Mouse (Mus musculus): ENCODE data around the gene Slc38a3. TPM values are rescaled to one million over a fixed set of nuclear protein-coding genes. Genes with fewer than 3 reads are reported as not detected.

The Slc38a3 gene
- polyA plus RNA-seq, 1 experiment from 2014 or later = 12.9 TPM

DNA sequence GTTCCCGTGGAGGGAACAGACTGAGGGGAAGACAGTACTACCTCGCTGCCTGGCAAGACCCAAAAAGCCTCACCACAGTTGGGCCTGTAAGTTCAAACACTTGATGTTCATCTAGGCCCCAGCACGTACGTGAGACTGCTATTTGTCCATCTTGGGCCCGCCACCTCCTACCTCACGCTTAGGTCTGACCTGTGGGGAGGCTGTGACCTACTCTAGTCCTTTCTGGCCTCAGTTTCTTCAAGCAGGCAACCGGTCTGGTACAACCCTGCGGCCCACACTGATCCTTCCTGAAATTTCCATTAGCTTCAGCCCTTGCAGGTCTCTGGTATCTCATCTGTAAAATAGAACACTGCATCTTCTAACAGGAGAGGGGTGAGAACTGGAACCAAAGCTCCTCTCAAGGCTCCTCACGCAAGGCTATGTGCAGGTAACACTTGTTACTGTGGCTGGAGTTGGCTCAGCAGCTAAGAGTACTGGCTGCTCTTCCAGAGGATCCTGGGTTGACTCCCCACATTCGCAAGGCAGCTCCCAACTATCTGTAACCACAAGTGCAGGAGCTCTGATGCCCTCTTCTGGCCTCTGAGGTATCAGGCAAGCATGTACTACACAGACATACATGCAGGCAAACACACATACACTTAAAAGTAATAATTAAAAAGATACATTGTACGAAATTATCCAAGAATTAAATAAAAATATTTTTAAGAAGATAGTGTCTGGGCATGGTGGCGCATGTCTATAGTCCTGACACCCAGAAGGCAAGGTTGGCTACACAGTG, 43.8 kb downstream of the Slc38a3 start:
- H3K27ac ChIP-seq = peak overlapping the region; percentile 67; the same call in 1 of the 2 replicates
- 90% methylated on average over 12 of the region's 12 CpGs for WGBS

DNA sequence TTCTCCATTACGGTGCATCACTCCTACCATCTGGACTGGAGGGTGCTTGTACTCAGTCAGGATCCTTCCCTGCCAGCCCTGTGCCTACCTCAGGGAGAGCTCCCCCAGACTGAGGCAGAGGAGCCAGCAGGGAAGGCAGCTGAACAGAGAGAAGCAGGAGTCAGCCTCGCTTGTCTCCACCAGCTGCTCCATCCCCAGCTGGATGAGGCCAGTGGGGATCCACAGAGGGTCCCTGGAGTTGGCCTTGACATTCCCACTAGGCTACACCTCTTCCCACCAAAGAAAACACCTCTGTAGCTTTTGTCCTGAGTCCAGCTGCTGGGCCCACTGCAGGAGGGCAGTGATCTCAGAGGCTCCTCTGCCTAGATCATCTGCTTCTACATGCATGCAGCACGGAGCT, 44.4 kb downstream of the Slc38a3 start:
- no peak overlapping the region for H3K4me2 ChIP-seq (ENCODE audit: low read length)
- ATAC-seq (replicated peaks; ENCODE audit: low FRiP score, low read depth) (no peak), DNase-seq (ENCODE audit: low spot score) (no peak)
- H3K27me3 ChIP-seq (ENCODE audit: insufficient read depth, low read length) = no peaks in the 10 kb centered on the region
- no peak overlapping the region for H3K4me3 ChIP-seq (replicated peaks; ENCODE audit: low read depth, low read length)
- WGBS = 70% methylated on average over 3 of the region's 3 CpGs
- H3K9ac ChIP-seq (ENCODE audit: low read depth, low read length) = peak overlapping the region; percentile 14; the same call in 1 of the 2 replicates
- peak overlapping the region; percentile 67 for H3K27ac ChIP-seq
- H3K4me1 ChIP-seq (replicated peaks; ENCODE audit: insufficient read depth, low read length) = peaks cover 41% of the 10 kb centered on the region
- peaks cover 10% of the 10 kb centered on the region for H3K36me3 ChIP-seq (ENCODE audit: insufficient read depth, low read length)
- TF ChIP-seq CTCF (IDR thresholded peaks at IDR 0.05; ENCODE audit: low read depth) = no peak
- no peaks in the 10 kb centered on the region for H3K9me3 ChIP-seq (replicated peaks; ENCODE audit: low read length)

More for the DNA sequence above, 43.8 kb downstream of the Slc38a3 start:
- Histone ChIP-seq H3K4me3 (replicated peaks; ENCODE audit: low read depth, low read length) (no peak overlapping the region), H3K36me3 (ENCODE audit: insufficient read depth, low read length) (0 out of 2 replicates have a peak, but pooled peaks cover 4% of the 10 kb centered on the region), H3K9ac (ENCODE audit: low read depth, low read length) (no peak overlapping the region), H3K27me3 (ENCODE audit: insufficient read depth, low read length) (no peaks in the 10 kb centered on the region), H3K9me3 (replicated peaks; ENCODE audit: low read length) (no peaks in the 10 kb centered on the region), H3K4me2 (ENCODE audit: low read length) (no peak overlapping the region), H3K4me1 (replicated peaks; ENCODE audit: insufficient read depth, low read length) (peaks cover 46% of the 10 kb centered on the region)
- TF ChIP-seq CTCF (IDR thresholded peaks at IDR 0.05; ENCODE audit: low read depth) = peak; percentile 48; the same call in 1 of the 2 replicates
- ATAC-seq (replicated peaks; ENCODE audit: low FRiP score, low read depth) = no peak
- no peak for DNase-seq (ENCODE audit: low spot score)

DNA sequence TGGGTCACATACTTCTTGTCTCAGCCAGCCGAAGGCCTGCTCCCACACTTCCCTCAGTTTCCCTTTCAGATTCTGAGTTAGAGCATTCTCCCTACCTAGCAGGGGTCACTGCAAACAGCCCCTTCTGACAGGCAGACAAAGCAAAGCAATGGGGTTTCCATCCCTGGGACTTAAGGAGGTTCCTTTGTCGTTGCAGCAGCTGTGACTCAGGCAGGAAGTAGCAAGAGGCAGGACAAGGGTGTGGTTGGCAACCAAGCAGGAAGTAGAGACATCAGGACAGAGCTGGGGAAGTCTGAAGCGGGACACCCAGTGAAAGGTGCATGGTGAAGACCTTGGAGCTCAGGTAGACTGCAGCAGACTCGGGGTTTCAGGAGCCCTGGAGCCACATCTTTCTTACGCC, 44.8 kb downstream of the Slc38a3 start:
- Histone ChIP-seq H3K4me2 (ENCODE audit: low read length) (no peak overlapping the region), H3K36me3 (ENCODE audit: insufficient read depth, low read length) (peaks cover 14% of the 10 kb centered on the region), H3K27me3 (ENCODE audit: insufficient read depth, low read length) (no peaks in the 10 kb centered on the region), H3K27ac (peak overlapping the region; percentile 77), H3K4me3 (replicated peaks; ENCODE audit: low read depth, low read length) (no peak overlapping the region), H3K4me1 (replicated peaks; ENCODE audit: insufficient read depth, low read length) (peaks cover 41% of the 10 kb centered on the region), H3K9ac (ENCODE audit: low read depth, low read length) (peak overlapping the region; percentile 14; the same call in 1 of the 2 replicates), H3K9me3 (replicated peaks; ENCODE audit: low read length) (no peaks in the 10 kb centered on the region)
- WGBS = 62% methylated on average over 5 of the region's 5 CpGs
- TF ChIP-seq CTCF (IDR thresholded peaks at IDR 0.05; ENCODE audit: low read depth) = no peak
- peak; percentile 63 for DNase-seq (ENCODE audit: low spot score)
- no peak for ATAC-seq (replicated peaks; ENCODE audit: low FRiP score, low read depth)

DNA sequence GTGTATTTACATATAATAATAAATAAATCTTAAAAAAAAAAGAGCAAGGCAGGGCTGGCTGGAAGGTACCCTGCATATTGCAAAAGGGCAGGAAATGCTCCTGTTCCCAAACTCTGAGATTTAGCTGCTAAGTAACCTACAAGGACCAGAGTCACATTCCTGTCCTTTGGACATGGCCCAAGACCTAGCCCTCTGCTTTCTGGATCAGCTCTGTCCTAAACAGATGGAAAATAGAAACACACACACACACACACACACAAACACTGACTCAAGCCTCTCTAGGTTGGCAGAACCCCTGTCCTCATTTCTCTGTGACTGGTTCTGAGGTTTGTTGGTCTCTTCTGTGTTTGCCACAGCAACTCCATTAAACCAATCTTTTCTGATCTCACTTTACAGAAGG, 48.4 kb downstream of the Slc38a3 start:
- ATAC-seq (replicated peaks; ENCODE audit: low FRiP score, low read depth) = no peak
- Histone ChIP-seq H3K27me3 (ENCODE audit: insufficient read depth, low read length) (no peaks in the 10 kb centered on the region), H3K4me1 (replicated peaks; ENCODE audit: insufficient read depth, low read length) (peaks cover 23% of the 10 kb centered on the region; the same call in 1 of the 2 replicates), H3K9me3 (replicated peaks; ENCODE audit: low read length) (no peaks in the 10 kb centered on the region), H3K4me2 (ENCODE audit: low read length) (no peak overlapping the region), H3K4me3 (replicated peaks; ENCODE audit: low read depth, low read length) (no peak overlapping the region), H3K27ac (peak overlapping the region; percentile 6; the same call in 1 of the 2 replicates), H3K9ac (ENCODE audit: low read depth, low read length) (no peak overlapping the region), H3K36me3 (ENCODE audit: insufficient read depth, low read length) (peaks cover 35% of the 10 kb centered on the region)
- no peak for TF ChIP-seq CTCF (IDR thresholded peaks at IDR 0.05; ENCODE audit: low read depth)
- DNase-seq (ENCODE audit: low spot score) = no peak

DNA sequence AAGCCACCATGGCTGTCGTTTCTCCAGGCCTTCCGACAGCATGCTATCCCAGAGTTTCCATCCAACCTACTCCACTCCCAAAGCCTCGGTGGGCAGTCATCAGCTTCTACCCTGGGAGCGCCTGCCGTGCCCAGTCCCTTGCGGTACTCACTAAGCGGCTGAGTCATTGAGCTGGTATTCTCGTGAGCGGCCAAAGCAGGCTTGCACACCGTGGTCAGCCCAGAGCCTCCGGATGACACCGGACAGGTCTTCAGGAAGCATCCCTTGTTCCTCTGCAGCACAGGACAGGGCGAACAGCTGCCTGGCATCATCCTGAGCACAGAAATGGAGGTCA, 49.8 kb downstream of the Slc38a3 start:
- 59% methylated on average over 13 of the region's 13 CpGs for WGBS
- peaks cover 50% of the 10 kb centered on the region for H3K36me3 ChIP-seq (ENCODE audit: insufficient read depth, low read length)
- no peak overlapping the region for H3K4me2 ChIP-seq (ENCODE audit: low read length)
- H3K27ac ChIP-seq = peak overlapping the region; percentile 89
- H3K9me3 ChIP-seq (replicated peaks; ENCODE audit: low read length) = no peaks in the 10 kb centered on the region
- ATAC-seq (replicated peaks; ENCODE audit: low FRiP score, low read depth) (peak; percentile 34), DNase-seq (ENCODE audit: low spot score) (no peak)
- H3K4me1 ChIP-seq (replicated peaks; ENCODE audit: insufficient read depth, low read length) = peaks cover 23% of the 10 kb centered on the region; the same call in 1 of the 2 replicates
- no peak for TF ChIP-seq CTCF (IDR thresholded peaks at IDR 0.05; ENCODE audit: low read depth)
- no peak overlapping the region for H3K4me3 ChIP-seq (replicated peaks; ENCODE audit: low read depth, low read length)
- no peaks in the 10 kb centered on the region for H3K27me3 ChIP-seq (ENCODE audit: insufficient read depth, low read length)
- H3K9ac ChIP-seq (ENCODE audit: low read depth, low read length) = no peak overlapping the region

GRCm38 (mm10) chr9:107618778-107619545, 50.4 kb downstream of the Slc38a3 start:
- Histone ChIP-seq H3K4me2 (ENCODE audit: low read length) (no peak overlapping the region), H3K9me3 (replicated peaks; ENCODE audit: low read length) (no peaks in the 10 kb centered on the region), H3K4me1 (replicated peaks; ENCODE audit: insufficient read depth, low read length) (peaks cover 23% of the 10 kb centered on the region; the same call in 1 of the 2 replicates), H3K27me3 (ENCODE audit: insufficient read depth, low read length) (no peaks in the 10 kb centered on the region), H3K27ac (peak overlapping the region; percentile 89), H3K36me3 (ENCODE audit: insufficient read depth, low read length) (peaks cover 55% of the 10 kb centered on the region), H3K4me3 (replicated peaks; ENCODE audit: low read depth, low read length) (no peak overlapping the region), H3K9ac (ENCODE audit: low read depth, low read length) (peak overlapping the region; percentile 23; the same call in 1 of the 2 replicates)
- peak; percentile 84 for ATAC-seq (replicated peaks; ENCODE audit: low FRiP score, low read depth)
- TF ChIP-seq CTCF (IDR thresholded peaks at IDR 0.05; ENCODE audit: low read depth) = no peak
- 36% methylated on average over 13 of the region's 13 CpGs for WGBS
- peak; percentile 90 for DNase-seq (ENCODE audit: low spot score)

Data from kidney, postnatal 0 days (tissue).